Mouse (Mus musculus) fat pad, adult 2 months (tissue): ENCODE measurements around the gene Serpina1e.

ENCODE experiments used
- DNase-seq: peaks from one replicate; pipeline ENCODE4 v3.0.0-alpha.2; 2011; ENCODE audit warnings: low read depth, low spot score; ENCODE audit errors: extremely low read depth

Serpina1e gene

DNA sequence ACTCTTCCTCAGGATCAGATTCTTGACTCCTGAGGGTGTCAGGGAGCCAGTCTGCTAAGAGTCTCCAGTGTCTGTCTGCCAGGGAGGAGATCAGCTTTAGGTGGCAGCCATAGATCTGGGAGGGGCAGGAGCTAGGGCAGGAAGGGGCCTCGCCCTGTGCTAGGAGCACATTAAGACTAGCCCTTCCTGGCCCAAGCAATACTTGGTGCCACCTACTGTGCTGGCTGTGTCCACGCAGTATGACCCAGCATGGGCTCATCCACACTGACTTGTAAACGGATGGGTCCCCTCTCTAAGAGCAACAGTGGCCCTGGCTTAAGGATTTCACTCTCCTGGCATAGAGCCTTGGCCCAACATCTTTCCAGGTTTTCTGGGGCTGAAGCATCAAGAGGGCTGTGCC is at the start of gene Serpina1e:
TSS of gene Serpina1e (minus strand) at position 178 of the 400 bp plus-strand sequence.
- DNase-seq = no peak

DNA sequence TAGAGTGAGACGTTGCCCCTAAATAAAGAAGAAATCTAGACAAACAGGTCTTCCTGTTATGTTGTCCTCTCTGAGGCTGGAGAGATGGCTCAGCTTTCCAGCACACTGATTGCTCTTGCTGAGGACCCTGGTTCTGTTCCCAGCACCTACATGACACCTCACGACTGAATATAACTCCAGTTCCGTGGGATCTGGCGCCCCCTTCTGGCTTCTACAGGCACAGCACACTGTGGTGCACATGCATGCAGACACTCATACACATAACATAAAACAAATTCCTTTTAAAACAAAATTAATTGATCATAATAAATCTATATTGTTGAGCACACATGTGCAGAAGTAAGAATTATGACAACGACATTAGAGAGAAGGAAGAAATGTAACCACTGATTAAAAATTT is 45.9 kb upstream of the Serpina1e start:
- no peak for DNase-seq

DNA sequence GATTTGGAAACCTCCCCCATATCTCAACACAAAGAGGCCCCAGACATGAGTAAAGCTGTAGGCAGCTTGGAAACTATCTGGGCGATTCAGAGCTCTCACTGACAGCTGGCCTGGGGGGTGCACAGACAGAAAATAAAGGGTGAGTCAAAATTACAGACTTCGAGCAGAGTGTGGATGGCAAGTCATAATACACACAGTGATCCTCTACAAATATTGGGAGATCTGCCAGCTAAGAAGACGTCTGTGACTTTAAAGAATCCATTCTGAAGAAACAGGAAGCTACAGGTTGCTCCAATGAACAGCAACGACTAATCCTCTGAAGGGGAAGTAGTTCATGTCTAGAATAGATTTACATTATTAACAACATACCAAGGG is 44.5 kb upstream of the Serpina1e start:
- DNase-seq = no peak

DNA sequence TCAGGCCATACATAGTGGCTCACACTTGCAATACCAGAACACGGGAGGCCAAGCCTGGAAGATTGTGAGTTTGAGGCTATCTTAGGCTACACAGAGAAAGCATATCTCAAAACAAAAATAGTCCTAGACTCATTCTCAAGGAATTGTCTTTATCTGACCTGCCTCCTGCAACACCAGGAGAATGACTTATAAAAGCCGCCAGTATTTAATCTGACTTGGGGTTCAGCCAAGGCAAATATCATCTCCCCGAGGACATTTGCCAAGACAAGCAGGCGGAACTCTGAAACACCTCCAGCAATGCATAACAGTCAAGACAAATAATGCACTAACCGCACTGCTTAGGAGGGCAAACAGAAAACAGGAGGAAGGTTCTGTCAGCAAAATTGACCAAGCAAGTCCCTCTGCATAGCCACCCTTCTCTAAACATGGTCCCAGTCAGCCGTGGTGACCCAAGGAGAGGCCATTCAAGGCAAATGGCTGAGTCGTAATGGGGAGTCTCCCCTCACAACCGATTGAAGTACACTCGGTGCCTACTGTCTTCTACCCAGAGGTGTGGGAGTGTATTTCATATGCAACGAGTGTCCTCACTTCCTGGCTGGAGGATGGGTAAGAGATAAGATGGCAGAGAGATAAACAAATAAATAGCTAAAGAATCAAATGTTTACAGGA is 43.9 kb upstream of the Serpina1e start:
- no peak for DNase-seq

DNA sequence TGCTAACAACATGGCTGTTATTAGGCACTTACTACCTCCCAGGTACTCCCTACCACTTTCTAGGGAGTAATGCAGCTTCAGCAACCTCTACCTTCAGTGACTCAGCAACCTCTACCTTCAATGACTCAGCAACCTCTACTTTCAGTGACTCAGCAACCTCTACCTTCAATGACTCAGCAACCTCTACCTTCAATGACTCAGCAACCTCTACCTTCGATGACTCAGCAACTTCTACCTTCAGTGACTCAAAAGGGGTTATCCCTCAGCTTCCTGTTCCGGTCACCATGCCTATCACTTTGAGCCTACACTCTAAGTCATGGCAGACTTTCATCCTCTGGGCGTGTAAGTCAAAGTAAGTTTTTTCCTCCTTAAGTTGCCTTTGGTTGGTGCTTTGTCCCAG is 41.8 kb upstream of the Serpina1e start:
- no peak for DNase-seq

DNA sequence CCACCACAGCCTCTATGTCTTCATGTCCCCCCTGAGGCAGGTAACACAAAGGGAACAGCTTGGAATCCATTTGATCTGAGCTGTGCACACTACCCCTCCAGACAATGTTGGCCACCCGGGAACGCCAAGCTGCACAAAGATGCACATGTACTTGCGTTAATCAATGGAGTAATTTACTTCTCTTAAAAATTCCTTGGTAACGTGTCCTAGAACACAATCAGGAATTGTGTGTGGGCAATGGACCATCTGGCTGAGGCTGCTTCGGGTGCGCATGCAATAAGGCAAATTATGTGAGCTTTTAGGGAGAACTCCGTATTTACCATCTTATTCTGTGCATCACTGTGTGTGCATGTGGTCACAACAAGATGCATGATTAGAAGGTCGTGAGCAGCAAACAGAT is 40.8 kb upstream of the Serpina1e start:
- no peak for DNase-seq

DNA sequence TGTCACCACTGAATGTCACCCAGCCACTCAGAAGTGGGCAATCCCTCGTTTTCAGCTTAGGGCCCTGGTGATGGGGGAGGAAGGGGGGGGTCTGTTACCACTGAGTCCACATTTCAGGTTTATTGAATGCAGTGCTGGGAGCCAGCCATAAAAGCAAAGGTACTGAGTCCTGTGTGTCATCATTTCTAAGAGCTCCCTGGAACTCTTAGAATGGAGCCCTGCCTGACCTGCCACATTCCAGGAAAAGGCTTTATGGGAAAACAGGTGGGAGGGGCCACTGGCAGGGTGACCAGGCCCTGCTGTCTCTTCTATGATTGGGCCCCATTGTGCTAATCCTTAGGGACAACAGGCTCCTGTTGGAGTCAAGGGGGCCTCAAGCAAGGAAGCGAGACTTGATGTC is 37.7 kb upstream of the Serpina1e start:
- DNase-seq = no peak

DNA sequence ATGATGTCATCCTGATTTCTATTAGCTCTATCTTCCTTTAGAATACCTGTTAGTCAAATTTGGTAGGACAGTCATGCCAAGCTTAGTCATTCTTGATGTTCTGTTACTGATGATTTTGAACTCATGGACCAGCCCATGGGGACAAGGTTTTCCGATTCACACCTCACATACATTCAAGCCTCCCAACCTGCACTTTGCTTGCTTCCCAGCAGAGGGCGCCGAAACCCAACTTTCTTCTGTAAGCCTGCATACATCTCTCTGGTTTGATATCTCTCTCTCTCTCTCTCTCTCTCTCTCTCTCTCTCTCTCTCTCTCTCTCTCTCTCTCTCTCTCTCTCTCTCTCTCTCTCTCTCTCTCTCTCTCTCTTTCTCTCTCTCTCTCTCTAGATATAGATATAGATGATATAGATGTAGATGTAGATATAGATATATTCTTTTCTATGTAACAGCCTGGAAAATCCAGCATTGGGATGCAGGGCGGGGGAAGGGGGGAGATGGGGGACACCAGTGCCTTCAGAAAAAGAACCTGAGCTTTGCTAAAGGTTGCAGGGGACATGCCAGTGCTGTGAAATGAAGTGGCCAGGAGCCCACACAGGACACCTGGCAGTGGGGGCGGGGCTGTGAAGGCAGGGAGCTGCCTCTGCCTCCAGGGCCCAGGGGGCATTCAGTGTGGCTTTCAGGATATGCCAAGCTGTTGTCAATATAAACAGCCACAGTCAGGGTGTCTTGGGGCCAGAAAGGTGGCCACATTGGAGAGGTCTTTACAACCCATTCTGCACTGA is 36.7 kb upstream of the Serpina1e start:
- no peak for DNase-seq

DNA sequence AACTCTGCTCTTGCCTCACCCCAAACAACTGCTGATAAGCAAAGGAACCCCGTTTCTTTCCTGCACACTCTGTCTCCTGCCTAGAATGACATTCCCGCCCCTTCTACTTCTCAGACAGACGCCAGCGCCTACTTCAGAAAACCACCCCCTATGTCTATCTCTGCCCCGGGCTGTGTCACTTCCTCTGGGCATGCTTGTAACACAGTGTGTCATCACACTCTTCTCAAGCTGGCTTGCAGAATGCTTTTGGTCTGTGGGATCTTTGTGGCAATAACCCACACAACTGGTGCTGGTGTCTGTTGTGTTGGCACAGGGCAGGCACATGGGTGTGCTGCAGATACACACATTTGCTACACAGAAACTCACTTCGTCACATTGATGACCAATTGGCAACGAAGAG is 34.2 kb upstream of the Serpina1e start:
- no peak for DNase-seq

DNA sequence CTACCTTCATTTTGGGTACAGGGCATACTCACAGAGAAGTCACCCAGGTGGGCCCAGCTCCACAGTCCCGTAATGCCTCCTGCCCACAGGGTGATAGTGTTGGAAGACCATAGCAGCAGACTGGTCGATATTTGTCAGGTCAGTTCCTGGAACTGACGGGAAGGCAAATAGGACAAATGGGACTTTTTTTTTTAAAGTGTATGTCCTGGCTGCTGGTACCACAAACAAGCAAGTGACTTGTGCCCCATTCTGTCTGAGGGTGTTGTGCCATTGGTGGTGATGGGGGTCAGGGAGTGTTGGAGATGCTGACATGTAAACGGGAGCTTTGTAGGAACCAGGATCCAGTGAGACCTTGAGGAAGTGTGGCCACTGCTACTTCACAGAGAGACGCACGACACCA is 31.1 kb upstream of the Serpina1e start, which contains the start of gene Serpina11:
TSS of gene Serpina11 (minus strand) at position 101 of the 400 bp plus-strand sequence.
- DNase-seq = no peak

DNA sequence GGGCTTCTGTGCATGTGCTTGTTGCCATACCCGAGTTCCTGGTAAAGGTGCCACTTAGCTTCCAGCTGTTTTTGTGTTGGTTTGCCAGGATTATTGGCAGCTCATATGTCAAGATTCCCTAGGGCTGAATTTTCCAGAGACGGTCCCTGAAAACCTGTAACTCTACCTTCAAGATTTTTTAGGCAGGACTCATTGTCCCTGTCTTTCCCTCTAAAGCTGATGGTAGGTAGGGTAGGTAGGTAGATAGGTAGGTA is 30.7 kb upstream of the Serpina1e start:
- DNase-seq = peak; percentile 66

DNA sequence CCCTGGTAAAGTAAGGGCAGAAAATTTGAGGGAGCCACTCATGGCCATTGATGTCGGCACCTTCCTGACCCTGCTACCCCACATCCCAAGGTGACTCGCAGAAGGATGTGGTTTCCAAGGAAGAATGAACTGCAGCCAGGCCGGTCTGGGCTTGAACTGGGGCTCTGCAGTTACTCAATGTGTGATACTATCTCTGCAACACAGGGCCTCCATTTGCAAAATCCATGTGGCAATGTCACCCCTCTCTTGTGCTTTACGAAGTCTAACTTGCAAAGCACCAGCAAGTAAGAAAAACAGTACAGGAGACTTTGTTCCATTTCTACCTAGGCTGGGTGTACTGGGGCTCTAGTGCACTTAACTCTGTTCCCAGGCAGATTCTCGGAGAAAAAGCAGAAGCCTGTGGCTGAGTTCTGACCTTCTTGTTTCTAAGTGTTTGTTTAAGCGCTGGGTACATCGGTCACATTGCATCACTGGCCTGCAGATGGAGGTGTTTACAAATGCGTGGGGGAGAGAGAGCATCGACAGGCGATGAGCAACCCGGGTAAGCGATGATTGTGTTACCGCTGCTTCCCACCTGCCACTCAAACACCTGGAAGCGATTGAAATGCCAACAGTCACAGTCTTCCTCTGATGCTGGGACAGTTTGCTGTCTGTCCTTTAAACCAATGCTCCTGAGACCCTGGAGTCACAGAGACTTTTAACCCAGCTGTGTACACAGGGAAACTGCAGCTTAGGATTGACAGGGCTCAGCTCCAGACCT is 30.2 kb upstream of the Serpina1e start:
- peak; percentile 61 for DNase-seq

DNA sequence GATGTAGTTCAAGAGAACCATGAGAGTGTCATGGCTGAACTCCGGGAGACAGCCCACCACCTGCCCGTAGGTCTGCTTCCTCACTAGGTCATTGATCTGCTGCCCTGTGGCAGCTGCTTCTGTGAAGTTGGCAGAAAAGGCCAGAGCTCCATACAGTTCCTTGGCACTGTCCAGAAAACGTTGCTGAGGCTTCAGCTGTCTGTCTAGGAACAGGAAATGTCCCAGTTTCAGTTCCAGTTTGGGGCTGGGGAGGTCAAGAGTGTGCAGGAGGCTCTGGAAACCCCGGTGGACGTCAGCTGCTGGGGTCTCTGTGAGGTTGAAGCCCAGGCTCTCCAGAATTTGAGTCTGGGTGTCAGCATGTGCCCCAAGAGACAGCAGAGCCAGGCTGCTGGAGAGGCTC is 27.1 kb upstream of the Serpina1e start:
- DNase-seq = no peak

DNA sequence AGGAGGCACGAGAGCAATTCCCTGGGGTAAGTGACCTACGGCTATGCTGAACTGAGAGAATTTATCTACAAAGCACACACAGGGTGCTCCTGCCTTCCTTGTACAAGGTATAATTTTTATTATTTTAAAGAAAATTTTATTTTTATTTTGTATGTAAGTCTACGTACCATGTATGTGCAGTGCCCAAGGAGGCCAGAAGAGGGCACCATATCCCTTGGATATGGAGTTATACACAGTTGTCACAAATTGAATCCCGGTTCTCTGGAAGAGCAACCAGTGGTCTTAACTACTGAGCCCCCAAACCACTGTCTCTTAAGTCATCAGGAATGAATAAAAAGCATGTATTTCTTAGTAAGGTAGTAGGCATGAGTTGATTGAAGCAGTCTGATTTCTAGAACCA is 26.2 kb upstream of the Serpina1e start:
- no peak for DNase-seq

DNA sequence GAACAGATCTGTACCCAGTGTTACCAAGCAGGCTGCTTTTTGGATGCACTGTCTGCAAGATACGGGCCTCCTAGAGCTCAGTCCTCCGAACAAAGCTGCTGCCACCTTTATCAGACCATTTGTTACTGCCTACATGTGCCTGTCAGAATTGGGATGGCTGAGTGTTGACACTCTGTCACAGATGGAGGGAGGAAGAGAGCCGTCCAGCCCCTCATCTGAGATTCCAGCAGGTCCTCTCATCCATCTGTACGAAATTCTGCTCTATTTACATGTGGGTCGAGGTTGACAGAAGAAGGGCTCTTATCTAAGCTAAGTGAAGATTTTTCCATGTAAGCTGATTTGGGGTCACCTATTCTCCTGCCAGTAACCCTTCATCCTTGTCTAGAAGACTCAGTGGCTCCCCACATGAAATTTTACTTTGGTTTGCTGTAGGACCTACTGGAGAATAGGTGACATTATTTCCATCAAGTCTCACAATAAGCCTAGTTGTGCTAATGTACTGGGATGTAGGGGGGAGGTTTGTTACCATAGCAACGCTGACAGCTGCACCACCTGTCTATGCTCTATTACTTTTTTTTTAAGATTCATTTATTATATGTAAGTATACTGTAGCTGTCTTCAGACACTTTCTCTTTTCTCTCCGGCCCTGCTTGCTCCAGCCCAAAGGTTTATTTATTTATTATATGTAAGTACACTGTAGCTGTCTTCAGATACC is 23.0 kb upstream of the Serpina1e start:
- DNase-seq = no peak

DNA sequence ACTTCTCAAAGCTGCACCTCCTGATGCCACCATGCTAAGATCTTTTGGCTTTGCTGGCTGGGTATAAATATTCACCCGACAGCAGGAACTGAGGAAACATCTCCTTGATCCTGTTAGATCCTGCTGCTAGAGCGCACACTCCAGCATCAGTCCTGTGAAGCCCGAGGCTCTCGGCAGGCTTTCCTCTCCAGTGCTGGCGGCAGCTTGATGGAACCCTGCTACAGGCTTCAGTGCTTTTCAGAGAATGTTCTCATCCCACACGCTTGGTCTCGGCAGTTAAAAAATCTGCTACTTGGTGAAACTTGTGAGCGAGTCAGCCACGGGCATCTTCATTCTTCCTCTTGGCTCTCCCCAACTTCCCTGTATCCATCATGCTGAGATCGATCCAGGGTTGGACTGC is 19.5 kb upstream of the Serpina1e start:
- no peak for DNase-seq

DNA sequence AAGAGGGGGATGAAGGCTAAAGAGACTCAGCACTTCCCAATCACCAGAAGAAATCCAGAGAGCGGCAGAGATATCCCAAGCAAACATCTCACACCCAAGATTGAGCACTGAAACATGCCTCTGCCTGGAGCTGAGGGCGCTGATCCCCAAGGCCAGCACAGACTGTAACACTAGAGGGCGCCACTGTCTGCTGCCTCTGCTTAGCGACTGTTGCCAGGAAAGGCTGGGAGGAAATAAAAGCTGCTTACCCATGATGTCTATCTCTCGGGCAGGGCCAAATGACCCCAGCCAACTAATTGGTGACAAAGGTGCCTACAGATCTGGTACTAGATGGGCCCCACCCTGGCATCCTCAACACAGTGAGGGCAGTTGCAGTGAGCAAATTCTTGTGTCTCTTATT is 19.1 kb upstream of the Serpina1e start:
- DNase-seq = no peak

DNA sequence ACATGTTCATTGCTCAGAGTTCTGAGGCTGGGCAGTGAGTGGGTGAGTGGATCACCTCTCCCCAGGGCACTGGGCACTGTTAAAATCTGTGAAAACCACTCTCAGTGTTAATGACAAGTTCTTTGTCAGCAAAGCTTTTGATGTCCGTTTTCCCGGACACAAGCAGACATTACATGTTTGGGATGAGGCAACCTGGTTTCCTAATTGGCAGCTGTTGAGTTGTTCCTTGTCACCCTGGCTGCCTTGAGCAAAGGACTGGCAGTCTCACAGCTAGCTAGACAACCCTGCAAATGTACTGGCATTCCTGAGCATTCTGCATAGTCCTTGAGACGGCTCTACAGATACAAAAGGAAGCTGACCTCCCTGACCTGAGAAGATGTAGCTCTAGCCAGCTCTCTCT is 18.3 kb upstream of the Serpina1e start:
- DNase-seq = peak; percentile 54

DNA sequence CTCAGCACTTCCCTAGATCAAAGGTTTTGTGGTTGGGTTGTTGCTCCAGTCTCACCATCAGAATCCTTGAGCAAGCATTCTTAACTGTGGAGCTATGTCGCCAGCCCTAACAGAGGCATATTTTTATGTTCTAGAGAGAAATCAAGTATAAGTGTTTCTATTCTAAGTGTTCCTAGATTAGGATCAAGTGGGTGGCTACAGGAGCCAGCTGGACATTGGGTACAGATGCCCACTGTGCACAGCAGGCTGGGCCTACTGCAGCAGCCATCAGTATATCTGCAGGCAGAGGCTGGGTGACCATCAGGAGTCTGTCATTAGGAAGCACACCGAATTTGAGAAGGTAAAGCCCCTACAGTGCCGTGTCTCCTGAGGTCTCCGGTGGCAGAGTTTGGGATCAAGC is 12.3 kb upstream of the Serpina1e start:
- no peak for DNase-seq

DNA sequence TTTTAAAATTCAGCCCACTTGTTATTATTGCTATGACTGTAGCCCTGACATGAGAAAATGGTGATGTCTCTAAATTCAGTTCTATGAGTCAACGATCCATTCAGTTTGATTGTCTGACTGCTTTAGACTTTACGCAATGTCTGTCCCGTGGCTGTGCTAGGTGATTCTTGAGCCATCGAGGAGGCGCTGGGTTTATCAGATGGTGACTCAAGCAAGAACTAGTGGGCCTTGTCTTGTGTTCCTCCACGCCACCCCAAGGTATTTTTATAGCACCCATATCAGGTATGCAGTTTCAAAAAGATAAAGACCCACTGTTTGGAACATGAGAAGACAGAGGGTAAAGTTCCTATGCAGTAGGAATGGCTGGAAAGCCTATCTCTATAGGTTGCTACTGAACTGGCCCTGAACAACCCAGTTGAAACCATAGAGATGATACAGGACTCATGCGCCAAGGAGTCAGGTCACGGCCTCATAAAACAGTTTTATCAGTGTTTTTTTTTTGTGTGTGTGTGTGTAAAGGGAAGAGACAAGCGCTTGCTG is 10.9 kb upstream of the Serpina1e start:
- DNase-seq = peak; percentile 54

DNA sequence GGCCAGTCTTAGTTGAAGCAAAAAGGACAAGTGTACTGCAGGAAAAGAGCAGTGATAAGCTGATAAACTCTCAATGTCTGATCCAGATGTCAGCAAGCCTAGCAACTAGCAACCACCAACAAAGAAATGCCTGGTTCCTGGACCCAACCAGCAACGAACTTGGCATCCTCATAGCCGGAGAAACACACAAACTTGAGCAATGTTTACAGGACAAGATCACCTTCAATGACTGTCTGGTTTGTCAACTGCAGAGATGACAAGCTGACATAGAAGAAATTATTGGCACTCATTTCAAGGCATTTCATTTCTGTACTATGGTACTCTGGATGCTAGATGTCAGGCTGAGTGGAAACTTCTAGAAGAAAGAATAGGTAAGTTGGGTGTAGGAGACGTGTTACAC is 8.0 kb upstream of the Serpina1e start:
- DNase-seq = no peak
